Mouse (Mus musculus) CD8-positive naive resting alpha-beta T cell, adult 2 months (primary cell): ENCODE data around the gene Ube2n.
A peak's percentile ranks its signal among the peaks of the same experiment; 100 is the strongest.
"Not testable (repeated sequence)": the region's sequence is repeated elsewhere in the genome, so short reads cannot be mapped to it uniquely, and the experiment has no call there.

Experiments used
- DNase-seq, 2 experiments: peaks; one replicate each; pipeline ENCODE4 v3.0.0; 2022; ENCODE audit warnings: low read depth in 2 of 2, low spot score in 2 of 2

The Ube2n gene

DNA sequence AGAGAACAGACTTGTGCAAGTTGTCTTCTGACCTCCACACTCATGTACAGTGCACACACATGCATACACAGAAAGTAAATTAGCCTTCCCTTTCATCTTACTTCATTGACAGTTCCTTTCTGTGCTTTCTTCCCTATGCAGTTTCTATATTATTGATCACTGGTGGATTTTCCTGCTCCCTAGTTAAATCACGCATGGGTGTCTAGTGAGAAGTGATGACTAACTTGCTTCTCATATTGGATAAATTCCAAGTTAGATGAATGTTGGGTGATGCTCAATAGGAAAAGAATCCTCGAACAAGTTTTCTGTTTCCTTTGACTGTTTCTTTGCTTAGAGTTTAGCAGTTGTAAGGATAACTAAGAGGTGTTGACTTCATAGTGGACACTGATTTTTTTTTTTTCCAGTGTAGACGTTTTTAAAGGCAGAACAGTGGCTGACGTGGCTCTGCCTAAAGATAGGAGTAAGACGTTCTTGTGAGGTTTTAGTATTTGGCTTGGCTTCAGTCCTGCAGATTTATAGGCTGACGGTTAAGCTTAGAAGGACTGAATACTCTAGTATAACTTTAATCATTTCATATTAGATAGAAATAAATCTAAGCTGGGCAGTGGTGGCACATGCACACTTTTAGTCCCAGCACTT lies 10.2 kb downstream of the Ube2n start:
- no peak for DNase-seq

DNA sequence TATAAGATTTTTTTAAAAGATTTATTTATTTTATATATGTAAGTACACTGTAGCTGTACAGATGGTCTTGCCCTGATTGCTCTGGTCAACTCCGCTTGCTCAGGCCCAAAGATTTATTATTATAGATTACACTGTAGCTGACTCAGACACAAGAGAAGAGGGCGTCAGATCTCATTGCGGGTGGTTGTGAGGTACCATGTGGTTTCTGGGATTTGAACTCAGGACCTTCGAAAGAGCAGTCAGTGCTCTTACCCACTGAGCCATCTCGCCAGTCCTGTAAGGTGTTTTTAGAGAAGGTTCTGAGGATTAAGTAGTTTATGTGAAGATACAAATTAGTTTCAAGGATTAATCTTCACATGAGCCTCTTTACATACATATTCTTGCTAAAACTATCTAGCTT lies 10.9 kb downstream of the Ube2n start:
- DNase-seq: no peak

DNA sequence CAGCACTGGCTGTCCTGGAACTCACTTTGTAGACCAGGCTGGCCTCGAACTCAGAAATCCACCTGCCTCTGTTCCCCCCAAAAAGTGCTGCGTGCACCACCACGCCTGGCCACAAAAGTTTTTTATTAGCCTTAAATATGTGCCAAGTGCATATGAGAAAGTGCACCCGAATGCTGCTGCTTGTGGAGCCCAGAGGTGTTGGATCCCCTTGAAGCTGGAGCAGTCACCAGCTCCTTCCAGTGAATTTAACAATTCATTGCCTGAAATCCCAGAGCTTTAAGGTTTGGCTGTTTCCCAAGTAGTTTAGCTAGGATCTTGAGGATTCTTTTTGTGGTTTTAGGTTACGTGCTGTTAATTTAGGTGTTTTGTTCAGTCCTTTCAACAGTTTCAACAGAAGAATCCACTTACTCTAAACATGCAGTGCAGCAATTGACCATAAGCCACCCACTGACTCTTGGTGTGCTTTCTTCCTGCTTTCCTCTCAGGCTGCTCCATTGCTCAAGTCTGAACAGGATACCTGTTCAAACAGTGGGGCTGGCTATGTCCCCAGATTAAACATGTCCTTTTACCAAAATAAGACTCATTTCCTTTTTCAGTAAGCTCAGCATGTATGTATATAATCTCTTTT lies 11.7 kb downstream of the Ube2n start:
- DNase-seq: no peak

DNA sequence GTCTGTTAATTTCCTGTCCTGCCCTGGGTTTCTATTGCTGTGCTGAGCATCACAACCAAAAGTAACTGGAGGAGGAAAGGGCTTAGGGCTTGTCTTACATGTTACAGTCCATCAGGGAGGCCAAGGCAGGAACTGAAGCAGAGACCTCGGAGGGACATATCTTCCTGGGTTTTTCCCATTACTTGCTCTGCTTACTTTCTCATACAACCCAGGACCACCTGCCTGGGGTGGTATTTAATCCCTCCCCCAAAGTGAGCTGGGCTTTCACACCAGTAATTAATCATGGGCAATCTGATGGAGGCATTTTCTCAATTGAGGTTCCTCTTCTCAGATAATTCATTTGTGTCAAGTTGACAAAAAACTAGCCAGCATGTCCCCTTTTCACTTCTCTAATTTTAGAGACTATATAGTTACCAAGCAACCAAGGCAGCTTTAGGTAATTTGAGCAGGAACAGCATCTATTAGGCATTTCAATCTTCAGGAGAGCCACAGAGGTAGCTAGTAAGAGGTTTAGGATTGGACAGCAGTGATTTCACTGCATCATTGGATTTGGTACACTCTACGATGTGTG lies 15.7 kb downstream of the Ube2n start:
- no peak for DNase-seq

DNA sequence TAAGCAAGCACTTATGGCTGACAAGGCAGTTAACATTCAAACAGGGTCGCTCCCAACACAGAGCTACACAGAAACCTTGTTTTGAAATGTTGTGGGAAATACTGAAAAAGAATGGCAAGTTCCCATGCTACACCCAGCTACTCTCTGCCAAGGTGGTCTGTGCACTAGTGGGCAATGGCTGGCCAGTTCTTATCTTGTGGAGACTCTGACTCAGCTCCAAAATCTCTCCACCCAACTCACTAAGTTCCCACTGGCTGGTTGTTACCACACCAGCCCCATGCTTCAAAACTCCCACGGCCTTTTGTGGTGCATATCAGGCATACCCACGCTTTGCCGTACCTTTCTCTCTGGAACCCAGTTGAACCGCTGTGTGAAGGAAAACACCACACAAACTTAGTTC lies 18.0 kb downstream of the Ube2n start:
- no peak for DNase-seq

DNA sequence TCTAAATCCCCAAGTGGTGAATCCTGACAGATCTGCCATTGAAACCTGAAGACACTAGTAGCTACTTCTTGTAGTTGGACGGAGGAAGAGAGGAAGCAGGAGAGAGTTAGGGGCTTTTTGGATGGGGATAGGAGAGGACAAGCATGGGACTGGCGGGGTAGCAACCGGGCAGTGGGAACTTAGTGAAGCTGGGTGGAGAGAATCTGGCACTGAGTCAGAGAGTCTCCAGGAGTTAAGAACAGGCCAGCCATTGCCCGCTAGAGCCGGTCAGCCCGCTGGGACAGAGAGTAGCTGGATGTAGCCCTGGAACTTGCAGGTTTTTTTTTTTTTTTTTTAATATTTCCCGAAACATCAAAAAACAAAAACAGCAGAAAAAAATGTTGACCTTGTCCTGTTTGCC lies 18.4 kb downstream of the Ube2n start:
- DNase-seq: no peak

DNA sequence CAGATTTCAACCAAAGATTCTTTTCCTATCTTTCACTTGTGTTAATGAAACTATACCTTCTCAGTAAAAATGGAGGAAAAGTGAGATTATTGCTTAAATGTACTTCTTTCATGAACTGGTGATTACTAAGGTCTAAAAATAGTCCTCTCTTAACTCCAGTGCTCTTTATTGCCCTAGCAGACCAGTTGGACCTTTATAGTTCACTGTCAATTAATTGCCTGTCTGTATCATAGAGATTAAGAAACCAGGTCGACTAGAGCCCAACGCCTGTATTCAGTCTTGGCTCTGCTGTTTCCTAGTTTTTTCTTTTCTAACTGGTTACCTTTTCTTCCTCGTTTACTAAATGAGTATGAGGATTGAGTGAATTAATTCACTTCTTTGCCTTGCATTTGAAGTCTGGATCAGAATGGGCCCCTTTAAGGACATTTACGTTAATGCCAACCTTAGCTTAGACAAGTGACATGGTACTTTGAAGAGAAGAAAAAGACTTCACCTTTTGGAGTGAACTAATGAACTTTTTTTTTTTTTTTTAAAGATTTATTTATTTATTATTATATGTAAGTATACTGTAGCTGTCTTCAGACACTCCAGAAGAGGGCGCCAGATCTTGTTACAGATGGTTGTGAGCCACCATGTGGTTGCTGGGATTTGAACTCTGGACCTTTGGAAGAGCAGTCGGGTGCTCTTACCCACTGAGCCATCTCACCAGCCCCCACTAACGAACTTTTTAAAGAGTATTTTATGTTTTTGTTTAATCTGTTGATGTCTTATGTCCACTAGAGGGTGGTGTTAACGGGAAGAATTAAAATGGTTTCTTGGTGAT lies 20.7 kb downstream of the Ube2n start:
- no peak for DNase-seq

DNA sequence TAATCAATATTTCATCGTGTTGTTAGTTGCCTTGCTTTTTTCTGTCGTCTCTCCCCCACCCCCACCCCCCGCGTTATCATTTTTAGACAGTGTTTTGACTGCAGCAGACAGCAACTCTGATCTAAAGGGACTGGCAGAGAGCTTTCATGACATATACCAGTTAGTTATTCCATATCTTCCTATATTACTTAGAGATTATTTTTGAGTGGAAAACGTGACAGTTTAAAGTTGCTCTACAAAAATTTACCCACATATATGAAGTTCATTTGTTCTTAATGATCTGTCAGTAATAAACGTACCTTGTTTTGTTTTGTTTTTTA lies 21.2 kb downstream of the Ube2n start:
- no peak for DNase-seq

DNA sequence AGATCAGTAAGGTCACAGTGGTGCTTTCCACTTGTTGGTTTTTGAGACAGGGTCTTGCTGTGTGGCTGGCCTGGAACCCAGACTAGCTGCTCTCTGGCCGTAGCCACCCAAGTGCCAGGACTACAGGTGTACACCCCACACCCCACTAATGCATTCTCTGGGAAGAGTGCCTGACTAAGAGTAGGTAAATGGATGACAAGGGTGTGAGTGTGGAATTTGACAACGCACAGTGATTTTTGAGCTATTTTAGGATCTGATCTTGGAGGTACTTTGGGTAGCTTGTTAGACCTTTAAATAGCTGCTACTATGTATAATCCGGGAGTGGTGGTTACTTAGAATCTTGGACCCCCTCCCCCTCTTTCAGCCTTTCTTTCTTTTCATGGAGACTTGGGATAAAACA lies 24.3 kb downstream of the Ube2n start:
- DNase-seq: no peak

DNA sequence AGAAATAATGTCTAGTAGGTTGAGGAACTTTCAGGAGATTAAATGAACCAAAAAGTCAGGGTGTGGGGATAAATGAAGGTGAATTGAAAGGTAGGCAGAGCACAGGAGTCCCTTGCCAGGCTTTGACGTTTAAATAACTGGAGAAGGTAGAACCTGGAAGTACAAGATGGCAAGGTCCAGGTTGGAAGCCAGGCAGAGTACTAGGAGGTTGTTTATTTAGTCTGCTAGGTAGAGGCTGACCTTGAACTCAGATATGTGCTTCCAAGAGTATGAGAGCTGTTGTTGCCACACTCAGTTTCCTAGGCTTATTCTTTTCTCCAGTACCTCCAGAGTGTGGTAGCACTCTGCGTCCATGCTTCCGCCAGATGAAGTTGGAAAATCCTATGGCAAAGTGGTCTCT lies 24.9 kb downstream of the Ube2n start:
- DNase-seq: no peak

DNA sequence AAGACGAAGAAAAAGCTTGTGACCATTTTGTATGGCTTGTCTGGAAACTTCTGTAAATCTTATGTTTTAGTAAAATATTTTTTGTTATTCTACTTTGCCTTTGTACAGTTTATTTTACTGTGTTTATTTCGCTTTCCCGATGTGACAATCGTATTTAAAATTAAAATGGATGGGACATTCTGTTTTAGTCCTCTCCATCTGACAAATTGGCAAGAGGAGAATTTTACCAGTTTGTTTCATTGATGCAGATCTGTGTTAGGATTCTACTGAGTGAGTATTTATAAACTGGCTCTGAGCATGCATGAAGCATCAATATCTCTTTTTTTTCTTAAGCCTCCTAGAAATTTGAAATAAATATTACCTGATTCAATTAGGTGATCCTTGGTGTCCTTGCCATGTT lies 28.0 kb downstream of the Ube2n start:
- no peak for DNase-seq

DNA sequence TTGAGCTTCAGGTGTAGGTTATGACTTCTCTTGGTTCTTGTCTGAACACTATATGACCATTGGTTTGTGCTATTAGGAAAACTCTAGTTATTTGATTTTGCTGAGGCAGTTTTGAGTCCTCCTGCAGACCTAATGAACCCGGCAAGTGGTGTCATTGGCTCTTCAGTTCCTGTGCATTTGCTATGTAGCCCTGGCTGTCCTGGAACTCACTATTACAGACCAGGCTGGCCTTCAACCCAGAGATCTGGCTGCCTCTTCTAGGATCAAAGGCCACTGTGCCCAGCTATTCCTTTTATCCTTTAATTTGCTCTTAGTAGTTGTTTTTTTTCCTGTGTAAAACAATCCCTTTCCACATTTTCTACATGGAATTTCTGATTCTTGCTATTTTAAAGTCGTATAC lies 28.4 kb downstream of the Ube2n start:
- DNase-seq: no peak

DNA sequence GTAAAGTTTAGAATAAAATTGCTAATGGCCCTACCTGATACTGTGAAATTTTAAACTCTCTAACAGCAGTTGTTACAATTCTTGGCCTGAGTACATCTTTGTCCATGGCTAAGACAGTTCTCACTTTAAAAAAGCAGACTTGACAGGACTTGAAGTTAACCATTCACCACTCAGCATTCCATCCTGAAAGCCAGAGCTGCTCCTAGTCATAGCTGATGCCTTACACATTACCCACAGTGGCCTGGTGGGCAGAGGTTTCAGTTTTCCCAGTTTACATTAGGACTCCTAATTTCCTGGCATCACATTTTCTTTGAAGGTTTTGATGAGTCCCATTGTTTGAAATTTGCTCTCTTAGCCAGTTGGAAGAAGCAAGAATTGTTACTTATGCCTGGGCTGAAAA lies 29.1 kb downstream of the Ube2n start:
- DNase-seq: no peak

DNA sequence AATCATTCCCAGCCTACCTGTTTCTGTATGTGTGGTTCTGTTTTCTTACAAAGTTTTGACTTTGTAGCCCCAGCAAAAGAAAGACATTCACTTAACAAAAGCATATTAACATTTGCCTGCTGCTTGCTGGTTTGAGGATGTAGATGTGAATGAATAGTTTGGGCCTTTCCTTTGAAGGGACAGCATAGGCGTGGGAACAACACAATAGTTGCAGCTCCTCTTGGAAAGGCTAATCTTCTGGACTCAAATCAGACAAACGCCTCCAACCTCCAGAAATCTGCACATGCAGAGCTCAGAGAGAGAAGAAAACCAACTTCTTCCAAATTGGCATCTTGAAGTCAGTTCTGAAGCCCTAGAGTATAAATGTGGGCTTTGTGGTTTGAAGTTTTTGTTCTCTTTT lies 29.7 kb downstream of the Ube2n start:
- no peak for DNase-seq

DNA sequence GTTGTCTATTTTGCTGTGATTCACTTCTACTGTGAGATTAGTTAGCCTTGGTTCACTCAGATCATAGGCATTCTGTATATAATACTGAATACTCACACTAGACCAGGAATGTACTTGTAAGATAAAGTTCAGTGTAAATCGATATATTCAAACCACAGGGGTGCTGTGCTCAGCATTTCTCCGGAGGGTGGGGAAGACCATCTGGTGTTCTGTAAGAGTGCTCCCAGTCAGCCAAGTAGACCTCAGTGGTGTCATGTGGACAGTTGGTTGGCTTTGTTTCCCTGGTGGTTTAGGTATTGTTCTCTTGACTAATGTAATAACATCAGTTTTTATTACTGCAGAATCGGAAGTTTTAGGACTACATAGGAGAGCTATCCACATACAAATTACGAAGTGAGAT lies 30.1 kb downstream of the Ube2n start:
- DNase-seq: no peak

DNA sequence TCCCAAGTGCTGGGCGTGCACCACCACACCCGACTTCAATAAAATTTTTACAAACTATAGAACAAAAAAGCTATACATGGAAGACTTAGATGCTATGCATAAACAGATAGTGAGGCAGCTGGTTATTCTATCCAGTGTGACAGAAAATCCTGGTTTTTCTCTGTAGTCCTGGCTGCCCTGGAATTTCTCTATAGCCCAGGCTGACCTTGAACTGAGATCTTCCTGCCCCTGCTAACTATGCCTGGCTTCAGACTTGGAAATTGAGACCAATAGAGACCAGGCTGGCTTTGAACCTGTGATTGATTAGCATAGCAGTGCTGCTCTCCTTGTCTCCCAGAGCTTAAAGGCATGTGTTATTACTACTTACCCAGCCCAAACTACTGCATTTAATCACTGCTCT lies 31.2 kb downstream of the Ube2n start:
- no peak for DNase-seq

DNA sequence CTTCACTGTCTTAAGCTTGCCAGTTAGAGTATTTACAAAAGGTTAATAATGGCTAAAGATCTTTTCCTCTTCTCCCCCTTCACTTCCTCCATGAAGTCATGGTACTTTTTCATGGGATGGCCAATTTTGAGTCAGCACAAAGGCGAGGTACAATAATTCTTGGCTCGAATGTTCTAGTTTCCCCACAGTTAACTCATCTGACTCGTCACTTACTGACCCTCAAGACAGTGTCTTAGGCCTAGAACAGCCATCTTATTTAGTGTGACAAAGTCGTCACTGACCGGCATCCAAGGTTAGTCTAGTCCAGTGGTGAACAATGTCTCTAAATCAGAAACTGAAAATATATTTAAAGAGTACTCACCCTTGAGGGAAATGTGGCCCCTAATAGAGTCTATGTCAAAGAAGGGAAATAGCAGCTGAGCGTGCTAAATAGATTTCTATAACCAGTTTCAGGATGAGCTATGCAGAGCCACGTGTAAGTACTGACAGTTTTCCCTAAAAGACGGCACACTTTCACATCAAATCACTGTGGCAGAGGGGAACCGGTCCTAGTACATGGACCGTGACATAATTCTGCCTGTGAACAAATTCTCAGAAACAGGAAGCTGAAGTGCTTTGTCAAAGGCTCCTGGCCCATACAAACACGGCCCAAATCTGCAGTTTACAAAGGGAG lies 33.3 kb downstream of the Ube2n start:
- DNase-seq: no peak

DNA sequence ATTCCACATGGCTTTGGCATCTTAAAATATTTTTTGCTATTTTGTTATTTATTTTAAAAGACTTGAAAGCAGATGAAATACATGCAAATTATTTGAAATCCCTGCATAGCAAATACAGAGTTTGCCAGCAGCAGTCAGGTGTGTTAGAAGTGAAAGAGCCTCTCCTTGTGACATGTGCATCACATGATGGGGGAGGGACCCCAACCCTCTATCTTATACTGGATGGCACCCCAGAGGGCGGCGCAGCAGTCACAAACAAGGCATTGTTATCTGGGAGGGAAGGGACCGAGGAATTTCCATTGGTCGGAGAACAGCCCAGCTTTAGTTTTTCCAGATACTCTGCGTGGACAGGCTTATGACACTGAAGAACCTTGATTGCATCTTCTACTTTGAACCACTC lies 34.1 kb downstream of the Ube2n start:
- DNase-seq: not testable (repeated sequence)

DNA sequence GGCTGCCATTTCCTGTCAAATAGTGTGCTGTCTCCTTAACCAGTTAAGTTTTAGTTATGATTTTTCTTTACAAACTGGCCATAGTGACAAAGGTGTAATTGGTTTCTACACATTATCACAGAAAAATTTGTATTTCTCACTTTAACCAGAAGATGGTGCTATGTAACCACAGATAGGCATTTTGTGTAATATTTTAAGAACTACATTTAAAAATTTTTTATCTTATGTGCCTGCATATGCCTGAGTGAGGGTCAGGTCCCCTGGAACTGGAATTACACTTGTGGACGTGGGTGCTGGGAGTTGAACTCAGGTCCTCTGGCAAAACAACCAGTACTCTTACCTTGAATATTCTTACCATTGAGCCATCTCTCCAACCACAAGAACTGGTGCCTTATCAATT lies 35.6 kb downstream of the Ube2n start:
- DNase-seq: peak in 1 of 2 experiments; percentile 34

DNA sequence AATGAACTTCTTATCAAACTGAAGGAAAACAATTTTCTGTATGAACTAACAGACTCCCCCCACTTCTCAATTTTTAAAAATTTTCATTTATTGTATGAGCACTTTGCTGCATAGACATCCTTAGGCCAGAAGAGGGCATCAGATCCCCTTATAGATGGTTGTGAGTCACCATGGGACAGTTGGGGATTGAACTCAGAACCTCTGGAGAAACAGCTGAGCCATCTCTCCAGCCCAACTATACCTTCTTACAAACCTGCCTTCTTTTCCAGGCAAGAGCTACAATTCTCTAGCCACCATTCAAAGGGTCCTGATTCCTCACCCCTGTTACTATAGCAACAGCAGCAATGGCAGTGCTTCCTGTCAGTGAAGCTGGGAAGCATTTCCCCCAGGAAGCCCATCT lies 36.8 kb downstream of the Ube2n start:
- DNase-seq: no peak

DNA sequence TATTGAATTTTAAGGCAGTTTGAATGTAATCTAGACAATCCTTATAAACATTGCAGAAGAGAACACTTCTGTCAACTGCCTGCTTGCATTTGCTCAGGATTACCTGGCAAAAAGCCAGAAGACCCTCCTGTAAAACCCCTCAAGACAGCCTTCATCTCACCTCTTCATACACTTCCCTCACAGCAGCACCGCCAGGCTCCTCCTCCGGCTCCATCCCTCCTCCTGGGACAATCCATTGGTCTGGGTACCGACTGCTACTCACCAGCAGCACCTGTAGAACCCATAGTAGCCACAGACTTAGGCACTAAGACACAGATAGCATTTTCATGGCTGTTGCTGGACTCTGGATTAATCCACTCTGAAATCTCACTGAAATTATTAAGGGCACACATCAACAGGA lies 37.4 kb downstream of the Ube2n start:
- no peak for DNase-seq

DNA sequence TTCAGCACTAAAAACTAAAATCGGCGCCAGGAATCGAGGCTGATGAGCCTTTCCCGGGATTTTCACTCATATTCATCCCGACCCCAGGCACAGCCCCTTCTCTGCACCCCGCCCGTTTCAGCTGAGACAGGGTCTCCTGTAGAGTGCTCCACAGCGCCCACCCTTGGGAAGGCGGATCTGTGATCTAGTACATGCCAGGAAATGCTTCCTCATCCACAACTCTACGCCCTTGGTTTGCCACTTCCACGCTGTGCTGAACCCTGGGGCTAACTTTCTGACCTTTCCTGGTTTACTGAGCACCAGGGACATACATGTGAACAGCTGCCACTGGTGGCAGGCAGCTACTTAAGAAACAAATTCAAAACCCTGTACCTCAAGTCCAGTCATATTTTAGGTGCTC lies 40.9 kb downstream of the Ube2n start:
- no peak for DNase-seq
